Mouse (Mus musculus) retina, adult 2 months (tissue): ENCODE measurements at regions not wholly inside any gene's neighbourhood (a gene's known extent, or its start where the extent isn't known, plus 50 kb on each side); places are given as distances from the start of the nearest gene placed in this dataset.

Source experiments
- DNase-seq: peaks from one replicate; pipeline ENCODE4 v3.0.0-alpha.2; 2012; ENCODE audit warnings: low read depth, low spot score

DNA sequence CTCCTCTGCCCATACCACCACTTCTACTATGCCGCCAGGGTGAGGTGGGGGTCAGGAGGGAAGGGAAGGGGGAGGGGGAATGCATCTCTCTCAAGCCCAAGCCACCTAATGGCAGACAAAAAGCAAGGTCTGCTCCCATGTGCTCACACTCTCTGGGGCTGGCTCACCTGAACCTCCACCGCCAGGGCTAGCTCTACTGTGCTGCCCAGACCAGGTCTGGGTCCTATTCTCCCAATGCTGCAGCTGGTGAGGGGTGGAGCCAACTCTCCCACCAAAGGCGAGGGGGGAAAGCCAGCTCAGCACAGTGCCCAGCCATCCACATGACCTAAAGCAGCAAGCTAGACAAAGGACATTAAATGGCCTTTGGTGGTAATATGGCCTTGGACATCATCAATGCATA, 158.6 kb downstream of the Chic2 start:
- no peak for DNase-seq

DNA sequence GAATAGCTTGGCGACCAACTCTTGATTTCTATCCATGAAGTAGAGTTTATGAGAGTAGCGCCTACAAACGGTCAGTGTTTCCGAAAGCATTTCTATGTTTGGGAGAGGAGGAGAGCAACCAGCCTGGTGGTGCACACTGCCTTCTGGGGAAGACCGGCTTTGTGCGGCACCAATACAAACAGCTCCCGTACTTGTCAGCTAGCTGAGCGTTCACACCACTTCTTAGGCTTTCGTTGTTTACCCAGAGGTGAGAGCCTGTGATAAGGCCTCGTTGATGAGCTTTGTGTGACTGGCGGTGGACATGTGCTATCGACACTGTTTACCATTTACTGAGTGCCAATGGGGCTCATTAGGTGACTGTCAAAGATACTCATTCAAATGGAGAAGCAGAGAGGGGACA, 162.0 kb downstream of the Chic2 start:
- no peak for DNase-seq

DNA sequence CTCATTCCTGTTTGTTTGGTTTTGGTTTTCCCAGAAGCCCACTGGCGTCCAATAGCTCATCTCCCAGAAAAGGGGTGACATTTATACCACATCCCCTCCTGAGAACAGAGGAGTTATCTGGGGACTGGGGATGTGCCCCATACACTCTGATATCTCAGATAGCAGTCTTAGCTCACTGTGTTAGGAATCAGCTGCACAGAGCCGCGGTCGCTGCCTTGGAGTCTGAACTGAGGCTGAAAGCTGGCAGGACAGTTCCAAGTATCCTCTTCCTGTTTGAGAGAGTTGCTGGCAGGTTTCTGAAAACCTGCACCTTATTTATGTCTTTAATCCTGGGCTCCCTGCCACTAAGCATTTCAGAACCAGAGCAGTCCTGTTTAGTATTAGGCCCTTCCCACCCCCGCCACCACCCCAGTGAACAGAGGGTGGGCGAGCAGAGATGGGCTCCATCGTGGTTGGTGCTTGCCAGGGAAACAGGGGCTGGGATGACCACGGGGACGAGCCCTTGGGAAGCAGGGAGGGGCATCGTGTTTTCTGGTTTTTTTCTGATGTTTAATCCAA, 163.8 kb downstream of the Chic2 start:
- DNase-seq: no peak

DNA sequence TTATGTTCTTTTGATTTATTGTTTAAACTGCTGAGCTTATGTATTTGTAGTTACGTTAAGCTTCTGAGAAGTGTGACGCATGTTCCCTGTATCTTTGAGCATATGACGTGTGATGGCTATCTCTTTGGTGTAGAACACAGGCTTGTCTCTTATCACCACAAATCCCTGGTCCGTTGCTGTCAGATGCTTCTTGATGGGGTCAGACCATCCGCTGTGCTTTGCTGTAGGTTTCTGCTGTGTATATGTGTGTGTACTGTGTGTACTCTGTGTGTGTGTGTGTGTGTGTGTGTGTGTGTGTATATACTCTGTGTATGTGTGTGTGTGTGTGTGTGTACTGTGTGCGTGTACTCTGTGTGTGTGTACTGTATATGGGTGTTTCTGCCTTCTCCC, 164.5 kb downstream of the Chic2 start:
- no peak for DNase-seq

DNA sequence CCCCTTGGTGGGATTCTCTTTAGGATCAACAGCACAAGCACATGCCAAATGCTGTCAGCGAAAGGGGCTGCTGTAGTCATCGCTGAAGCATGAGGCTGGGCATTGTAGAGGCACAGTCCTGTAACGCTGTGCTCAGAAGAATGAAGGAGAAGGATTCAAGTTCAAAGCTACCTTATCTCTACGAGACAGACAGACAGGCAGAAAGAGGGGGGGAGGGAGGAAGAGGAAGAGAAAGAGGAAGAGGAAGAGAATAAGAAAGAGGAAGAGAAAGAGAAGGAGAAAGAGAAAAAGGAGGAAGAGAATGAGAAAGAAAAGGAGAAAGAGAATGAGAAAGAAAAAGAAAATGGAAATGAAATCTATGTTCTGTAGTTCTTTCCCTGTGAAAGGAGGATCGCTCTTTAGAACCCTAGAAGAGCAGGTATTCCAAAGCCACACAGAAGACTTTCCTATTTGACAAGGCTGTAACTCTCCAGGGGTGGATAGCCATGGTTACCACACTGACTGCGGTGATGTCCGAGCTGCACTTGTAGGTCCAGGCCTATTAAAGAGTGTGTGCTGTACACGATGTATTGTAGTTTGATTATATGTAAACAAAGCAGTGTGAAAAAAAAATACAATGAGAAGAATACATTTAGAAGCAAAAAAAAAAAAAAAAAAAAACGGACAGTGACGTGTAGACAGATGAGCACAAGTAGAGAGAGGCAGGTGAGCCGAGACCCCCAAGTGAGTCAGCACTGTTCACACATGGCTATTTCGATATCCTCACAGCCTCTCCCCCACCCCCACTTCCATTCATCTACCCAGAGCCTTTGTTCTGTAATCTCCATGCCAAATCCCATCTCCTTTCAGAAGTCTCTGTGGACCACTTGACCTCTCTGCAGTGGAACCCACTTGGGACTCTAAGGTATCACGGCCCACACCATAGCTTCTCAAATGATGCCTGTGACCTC, 165.2 kb downstream of the Chic2 start:
- DNase-seq: no peak

DNA sequence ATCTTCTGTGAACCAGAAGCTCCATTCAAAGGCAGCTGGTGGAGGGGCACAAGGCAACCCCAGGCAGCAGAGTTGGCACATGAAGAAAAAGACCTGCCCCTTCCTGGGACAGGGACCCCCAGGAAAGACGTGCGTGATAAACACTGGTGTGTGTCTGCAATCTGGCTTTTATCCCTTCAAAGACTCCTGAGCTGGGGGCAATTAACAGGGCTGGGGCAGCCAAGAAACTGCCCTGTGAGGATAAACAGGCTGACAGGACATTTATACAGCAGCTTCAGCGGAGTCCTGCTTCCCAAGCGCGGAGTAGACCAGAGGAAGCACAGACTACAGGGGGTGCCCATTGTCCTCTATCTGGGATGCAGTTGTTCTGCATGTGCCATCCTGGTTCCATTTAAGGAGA, 167.0 kb downstream of the Chic2 start:
- DNase-seq: no peak

DNA sequence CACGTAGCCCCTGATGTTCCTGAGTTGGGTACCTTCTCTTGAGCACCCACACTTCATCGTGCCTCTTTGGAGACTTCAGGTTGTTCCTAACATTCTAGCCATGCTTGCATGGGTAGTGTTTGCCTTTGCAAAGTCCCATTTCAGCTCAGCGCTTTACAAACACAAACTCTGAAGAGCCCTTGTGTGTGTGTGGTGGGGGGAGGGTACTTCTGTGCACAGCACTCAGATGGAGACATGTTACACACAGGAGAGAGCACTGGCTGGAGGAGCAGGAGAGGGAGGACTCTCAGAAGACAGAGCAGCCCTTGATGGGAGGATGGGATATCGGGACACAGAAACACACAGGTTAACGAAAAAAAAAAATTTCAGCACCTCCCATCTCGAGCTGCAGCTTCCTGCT, 167.4 kb downstream of the Chic2 start:
- no peak for DNase-seq

DNA sequence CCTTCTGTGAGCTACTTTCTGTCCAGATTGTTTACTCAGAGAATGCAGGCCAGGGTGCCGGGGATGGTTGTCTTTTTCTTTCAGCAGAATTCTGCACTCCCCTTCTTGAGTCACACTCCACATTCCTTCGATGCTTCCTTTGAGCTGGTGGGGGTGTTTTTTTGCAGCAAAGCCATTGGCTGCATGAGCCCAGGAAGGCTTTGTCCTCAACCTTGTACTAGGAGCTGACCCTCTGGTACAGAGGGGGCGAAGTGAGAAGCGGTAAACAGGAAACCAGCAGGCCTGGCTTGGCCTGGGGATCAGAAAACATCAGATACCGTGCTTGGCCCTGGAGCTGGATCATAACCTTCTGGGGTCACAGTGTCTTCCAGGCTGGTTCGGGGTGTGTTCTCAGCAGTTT, 169.9 kb downstream of the Chic2 start:
- DNase-seq: no peak

DNA sequence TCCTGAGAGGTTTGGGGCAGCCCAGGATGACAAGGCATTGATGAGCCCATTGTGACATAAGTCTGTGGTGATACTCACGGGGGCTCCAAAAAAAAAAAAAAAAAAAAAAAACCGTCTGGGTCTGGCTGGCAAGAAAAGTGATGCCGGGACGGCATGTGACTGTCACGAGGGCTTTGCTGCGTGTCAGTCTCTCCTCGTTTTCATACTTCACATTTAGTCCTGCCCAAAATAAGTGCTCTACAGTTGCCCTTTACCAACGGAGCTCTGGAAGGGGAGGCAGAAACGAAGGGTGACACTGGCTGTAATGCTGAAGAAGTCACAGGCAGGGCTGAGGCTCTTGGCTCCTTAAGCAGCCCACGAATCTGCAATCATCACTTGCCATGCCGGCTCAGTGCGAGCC, 167.9 kb upstream of the Lnx1 start:
- no peak for DNase-seq

DNA sequence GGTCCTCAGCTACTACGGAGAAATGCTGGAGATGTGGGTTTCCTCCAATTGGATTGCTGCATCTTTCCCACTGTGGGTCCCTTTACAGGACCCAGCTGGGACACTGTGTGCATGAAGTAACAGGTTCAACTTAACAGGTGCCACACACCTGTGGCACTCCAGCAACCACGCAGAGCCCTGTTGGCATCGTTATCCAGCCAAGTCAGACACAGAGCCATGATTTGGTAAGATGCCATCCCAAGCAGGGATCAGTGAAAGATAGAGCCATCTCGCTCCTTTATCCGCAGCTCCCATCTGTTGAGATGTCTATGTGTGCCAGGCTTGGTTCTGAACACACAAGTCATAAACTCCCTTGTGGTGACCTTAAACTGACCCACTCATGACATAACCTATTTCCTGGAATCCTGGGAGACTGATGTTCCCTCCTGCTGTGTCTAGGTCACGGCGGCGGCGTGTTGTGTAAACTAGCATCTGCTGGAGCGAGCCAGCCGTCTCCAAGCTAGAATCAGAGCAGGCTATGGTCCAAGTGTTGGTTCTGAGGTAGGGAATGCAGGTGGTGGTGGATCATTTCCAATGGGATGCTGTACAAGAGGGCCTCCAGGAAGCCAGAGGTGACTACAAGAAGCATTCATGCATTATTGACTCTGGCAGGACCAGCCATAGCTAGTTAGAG, 164.5 kb upstream of the Lnx1 start:
- no peak for DNase-seq

DNA sequence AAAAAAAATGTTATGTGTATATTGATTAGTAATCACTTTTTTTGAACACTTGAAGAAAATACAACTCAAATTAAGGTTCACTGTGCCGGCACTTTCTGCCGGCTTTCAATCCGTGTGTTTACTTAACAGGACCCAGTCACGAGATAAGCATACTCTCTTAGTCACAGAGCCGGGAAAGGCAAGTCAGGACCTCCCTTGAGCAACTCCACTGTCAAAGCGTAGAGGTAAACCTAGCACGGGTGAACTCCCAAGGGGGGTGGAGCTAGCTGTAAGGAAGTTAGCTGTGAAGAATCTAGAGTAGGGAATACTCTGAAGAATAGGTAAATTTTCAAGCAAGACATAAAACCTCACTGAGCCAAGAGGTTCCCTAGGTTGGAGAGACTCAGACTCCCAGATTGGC, 164.0 kb upstream of the Lnx1 start:
- no peak for DNase-seq

DNA sequence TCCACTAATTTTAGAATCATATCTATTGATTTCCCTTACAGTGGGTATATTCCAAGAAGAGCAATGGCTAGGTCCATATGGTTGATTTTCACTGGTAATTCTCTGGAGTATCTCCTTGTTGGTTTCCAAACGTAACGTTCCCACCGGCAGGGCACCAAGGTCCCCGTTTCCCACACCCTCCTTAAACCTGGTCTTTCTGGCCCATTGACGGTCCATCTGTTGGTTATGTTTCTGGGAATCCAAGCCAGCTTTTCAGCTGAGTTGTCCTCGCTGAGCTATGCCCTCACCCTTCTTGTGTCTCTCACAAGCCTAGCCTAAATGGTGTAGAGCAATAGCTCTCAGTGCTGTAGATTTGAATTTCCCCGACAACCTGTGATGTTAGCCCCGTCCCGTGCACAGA, 162.7 kb upstream of the Lnx1 start:
- no peak for DNase-seq

DNA sequence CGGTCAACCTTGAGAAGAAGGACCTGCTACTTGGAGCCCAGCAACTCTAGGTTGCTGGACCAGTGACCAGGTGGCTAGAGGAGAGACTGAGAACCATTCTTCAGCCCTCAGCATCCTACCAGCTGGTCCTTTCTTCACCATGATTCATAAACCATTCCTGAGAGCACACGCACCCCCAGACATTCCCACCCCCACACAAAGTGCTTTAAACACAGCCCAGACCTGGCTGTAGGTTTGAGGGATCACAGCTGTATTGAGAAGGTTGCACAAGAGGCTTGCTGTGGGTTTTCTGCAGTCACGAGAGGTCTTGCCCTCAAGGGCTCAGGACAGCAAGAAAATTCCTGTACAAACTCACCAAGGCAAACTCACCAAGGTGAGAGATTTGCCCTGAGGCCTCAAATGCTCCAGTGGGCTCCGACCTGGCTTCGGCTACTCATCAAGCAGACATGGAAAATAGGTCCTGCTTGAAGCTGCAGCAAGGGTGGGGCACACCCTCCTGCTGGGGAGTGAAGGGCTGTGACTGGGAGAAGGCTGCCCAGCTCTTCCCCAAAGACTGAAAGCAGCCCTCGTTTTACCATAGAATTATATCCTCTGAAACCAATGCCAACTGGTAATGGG, 161.9 kb upstream of the Lnx1 start:
- DNase-seq: no peak

DNA sequence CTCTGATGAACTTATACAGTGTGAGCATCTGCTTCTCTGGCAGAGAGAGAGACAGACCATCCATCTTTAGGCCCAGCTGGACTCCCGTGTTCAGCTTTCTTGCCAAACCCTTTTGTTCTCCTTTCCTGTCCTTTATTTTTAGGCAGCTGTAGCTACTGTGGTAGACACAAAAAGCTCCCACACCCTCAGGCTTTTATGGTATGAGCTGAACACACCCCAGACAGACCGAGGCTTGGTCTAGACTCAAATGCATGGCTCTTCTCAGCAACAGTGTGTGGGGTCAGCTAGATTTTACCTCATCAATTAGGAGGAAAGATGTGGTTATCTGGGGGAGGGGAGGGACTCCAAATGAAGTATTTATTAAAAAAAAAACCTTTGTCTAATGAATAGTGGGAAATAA, 158.6 kb upstream of the Lnx1 start:
- DNase-seq: no peak

DNA sequence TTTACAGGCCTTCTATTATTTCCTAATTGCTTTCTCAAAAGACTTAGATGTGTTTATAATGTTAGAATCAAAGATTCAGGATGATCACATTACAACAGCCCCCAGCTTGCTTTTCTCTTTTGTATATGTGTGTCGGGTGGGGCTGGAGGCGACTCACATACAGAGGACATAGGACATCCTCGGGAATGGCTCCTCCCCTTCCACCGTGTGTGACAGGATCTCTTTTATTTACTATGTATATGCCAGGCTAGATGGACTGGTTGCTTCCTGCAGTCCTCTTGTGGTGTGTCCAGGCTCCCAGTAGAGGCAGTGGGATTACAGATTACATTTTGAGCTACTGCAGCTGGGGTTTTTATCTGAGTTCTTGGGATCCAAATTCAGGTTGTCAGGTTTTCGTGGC, 155.1 kb upstream of the Lnx1 start:
- DNase-seq: no peak

DNA sequence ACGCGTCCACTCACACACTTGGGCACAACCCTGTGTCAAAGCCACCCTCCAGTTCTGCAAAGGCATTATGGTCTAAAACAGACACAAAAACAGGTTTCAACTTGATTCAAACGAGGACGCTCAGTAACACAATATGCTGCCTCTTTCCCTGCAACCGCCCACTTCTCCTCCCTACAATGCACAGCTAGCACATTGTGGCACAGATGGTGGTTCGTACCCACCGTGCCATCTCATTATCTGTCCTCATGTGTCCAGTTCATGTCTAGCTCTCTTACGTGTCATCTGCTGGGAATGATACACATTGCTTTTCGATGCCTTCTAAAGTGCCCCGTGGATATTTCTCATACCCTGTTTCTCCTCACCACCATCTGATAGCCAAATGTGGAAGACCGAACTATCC, 154.4 kb upstream of the Lnx1 start:
- DNase-seq: no peak

DNA sequence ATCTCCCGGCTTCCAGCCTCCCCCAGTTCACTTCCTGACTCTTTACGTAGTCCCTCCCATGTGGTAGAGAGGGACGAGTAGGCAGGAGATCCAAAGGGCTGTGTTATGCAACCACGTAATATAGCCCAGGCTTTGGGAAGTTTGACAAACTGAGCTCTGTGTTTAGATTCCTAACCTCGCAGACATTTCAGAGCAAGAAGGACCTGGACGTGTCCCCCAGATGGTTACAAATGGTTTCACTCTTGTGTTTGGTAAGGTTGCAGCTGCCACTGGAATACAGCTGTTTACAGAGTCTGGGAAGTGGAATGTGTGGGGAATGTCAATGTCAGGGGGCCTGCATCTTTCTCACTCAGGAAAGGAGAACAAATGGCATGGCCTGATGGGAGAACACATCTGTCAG, 145.1 kb upstream of the Lnx1 start:
- DNase-seq: no peak

DNA sequence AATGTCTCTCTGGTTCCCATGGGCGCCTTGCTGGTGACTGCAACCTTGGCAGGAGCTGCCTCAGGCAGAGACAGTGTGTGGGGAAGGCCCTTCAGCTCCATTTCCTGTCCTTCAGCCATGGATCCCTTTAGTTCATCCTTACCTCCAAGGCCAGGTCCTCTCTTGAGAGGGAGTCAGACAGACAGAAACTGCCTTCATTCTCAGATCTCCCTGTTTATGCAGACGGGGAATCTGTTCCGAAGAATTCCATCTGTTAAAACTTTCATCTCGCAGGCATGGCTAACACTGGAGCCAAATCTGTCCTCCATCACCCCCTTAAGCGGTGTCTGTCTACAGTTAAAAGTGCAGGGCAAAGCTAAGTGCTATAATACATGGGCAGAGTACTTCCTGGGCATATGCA, 144.0 kb upstream of the Lnx1 start:
- DNase-seq: no peak

DNA sequence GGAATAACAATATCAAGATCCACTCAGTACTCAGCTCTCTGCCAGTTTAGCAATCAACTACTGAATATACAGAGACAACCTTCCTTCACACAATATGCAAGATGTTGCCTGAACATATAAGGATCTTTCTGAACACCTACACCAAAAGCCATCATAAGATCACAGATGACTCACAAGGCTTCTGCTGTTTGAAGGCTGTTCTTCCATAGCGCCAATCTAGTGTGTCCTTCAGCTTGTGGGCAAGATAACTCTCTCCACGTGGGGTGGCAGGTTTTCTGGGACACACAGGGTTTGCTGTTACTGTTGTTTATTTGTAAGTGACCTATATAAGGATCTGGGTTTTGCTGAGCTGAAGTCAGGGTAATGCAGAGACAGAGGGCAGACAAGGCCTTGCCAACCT, 131.7 kb upstream of the Lnx1 start:
- DNase-seq: no peak

DNA sequence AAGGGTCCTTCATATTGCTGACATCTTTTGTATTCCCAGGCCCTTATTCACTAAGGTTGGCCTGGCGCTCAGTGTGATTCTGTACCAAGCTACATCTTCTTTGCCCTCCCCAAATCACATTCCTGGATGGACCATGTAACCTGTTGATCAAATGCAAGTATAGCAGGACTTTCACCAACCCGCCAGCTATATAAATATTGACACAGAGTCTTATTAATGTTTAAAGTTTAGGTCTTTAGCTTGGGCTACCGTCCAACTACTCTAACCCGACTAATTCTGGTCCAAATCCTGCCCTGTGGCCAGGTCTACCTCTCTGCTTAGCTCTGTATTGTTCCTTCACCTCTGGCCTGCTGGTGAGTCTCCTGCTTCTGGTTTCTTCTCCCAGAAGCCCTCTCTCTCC, 131.2 kb upstream of the Lnx1 start:
- DNase-seq: no peak

DNA sequence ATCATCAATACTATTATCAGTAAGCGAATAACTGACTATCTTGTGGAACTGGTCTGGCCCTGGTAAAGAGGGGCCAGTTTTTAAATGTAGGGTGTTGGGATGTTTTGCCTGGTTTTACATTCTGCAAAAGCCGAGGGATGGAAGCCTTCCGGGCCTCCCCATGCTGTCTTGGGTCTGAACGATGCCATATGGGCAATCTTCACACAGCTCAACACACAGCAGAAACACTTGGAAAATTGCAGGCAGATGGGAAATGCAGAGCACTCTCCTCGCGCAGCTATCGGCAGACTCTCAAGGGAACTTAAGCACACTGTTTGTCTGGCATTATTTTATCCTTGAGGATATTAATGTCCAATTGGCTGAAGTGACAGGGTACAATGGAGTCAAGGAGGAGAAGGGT, 129.3 kb upstream of the Lnx1 start:
- no peak for DNase-seq

DNA sequence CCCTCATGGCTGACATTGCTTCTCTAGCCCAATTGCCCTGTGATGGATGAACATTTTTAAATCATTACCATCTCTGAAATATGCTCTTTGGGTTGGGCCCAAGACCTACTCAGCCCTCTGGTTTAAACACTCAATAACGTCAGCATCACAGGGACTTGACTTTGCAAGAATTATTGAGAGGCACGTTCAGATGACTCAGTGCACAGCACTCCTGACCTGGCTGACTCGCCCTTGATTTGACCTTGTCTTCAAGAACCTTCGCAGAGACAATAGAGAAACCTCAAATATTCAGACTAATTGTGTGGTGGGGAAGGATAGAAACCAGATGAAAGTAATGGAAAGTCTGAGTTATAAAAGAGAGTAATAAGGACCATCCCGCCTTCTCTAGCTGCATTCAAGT, 127.9 kb upstream of the Lnx1 start:
- no peak for DNase-seq

DNA sequence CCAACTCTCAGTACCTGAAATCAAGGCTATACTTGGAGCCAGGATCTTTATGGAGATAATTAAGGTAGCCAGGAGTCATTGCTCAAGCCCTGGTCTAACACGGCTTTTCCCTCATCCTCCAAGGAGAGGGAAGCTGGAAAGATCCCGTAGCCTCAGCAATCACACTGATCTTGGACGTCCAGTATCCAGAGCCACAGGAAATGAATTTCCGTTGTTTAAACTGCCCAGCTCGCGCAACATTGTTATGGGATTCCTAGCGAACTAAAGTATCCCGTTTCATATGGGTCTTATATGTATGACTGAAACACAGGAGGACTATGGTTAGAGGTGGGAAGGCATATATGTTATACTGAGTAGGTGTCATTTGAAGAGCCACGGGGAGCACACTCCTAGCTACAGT, 126.3 kb upstream of the Lnx1 start:
- DNase-seq: no peak
